Mouse (Mus musculus) limb, embryonic 11.5 days (tissue): Measurements from ENCODE around the gene Herc4. TPM values are rescaled to one million over a fixed set of nuclear protein-coding genes. Genes with fewer than 3 reads are reported as not detected.

Experiments used
- ATAC-seq: fragments of 200-750 bp; cut with Nextera tagmentation; 2 replicates; pipeline ENCODE4 v1.8.0; 2017; ENCODE audit warnings: low read depth; ENCODE audit not compliant: insufficient number of reproducible peaks, low FRiP score, low TSS enrichment
- DNase-seq: peaks from one replicate; pipeline ENCODE4 v3.0.0-alpha.2; 2015; ENCODE audit warnings: low spot score
- H3K27ac ChIP-seq: fragments of 300-500 bp; sonication (generic); replicated peaks from 2 replicates; pipeline ENCODE4 v1.5.1; 2014; ENCODE audit warnings: low read depth, mild to moderate bottlenecking, low read length
- H3K27me3 ChIP-seq: fragments of 300-500 bp; sonication (generic); 2 replicates; pipeline ENCODE4 v1.6.1; 2014; ENCODE audit warnings: mild to moderate bottlenecking, low read length, mixed read lengths; ENCODE audit not compliant: control insufficient read depth, insufficient read depth
- H3K36me3 ChIP-seq: fragments of 300-500 bp; sonication (generic); 2 replicates; pipeline ENCODE4 v1.6.1; 2014; ENCODE audit warnings: mild to moderate bottlenecking, low read length, moderate library complexity, mixed read lengths; ENCODE audit not compliant: control insufficient read depth, insufficient read depth
- H3K4me1 ChIP-seq: fragments of 300-500 bp; sonication (generic); 2 replicates; pipeline ENCODE4 v1.6.1; 2014; ENCODE audit warnings: low read length, mixed read lengths; ENCODE audit not compliant: control insufficient read depth, insufficient read depth
- H3K4me2 ChIP-seq: fragments of 300-500 bp; sonication (generic); 2 replicates; pipeline ENCODE4 v1.6.1; 2014; ENCODE audit warnings: low read depth, mild to moderate bottlenecking, moderate library complexity; ENCODE audit not compliant: severe bottlenecking
- H3K4me3 ChIP-seq: fragments of 300-500 bp; sonication (generic); 2 replicates; pipeline ENCODE4 v1.5.1; 2014; ENCODE audit warnings: low read depth, low read length
- H3K9ac ChIP-seq: fragments of 300-500 bp; sonication (generic); 2 replicates; pipeline ENCODE4 v1.6.1; 2014; ENCODE audit warnings: mild to moderate bottlenecking, low read length
- H3K9me3 ChIP-seq: fragments of 300-500 bp; sonication (generic); 2 replicates; pipeline ENCODE4 v1.6.1; 2016; ENCODE audit warnings: low read length; ENCODE audit not compliant: control insufficient read depth
- WGBS: fragments of 180-500 bp; shearing (Covaris S2); extraction: QIAGEN DNeasy Blood & Tissue Kit; methylation state at CpG from one replicate; pipeline ENCODE4 v1.1.7; 2014; 5-methylcytosine and 5-hydroxymethylcytosine counted together
- polyA plus RNA-seq: library from polyadenylated mRNA; unstranded; fragments of >200 nt; fragmentation: Nextera tagmentation; extraction: Ambion mirVana; gene quantifications from 2 replicates; pipeline ENCODE4 v1.2.1, GENCODE M21; 2014

The Herc4 gene
- polyA plus RNA-seq, 1 experiment from 2014 or later, result 50.8 TPM

GRCm38 (mm10) chr10:63308582-63309366, 65.2 kb downstream of the Herc4 start:
- no peak overlapping the region for H3K4me2 ChIP-seq
- 47% methylated on average over 10 of the region's 10 CpGs for whole genome bisulfite sequencing
- no peaks in the 10 kb centered on the region for H3K4me1 ChIP-seq
- no peak overlapping the region for H3K9ac ChIP-seq
- no peak overlapping the region for H3K4me3 ChIP-seq
- H3K27ac ChIP-seq, result no peak overlapping the region
- H3K36me3 ChIP-seq, result peaks cover 12% of the 10 kb centered on the region; the same call in 1 of the 2 replicates
- H3K27me3 ChIP-seq, result no peaks in the 10 kb centered on the region
- DNase-seq, result peak; percentile 85
- no peaks in the 10 kb centered on the region for H3K9me3 ChIP-seq
- peak; percentile 65; the same call in 1 of the 2 replicates for ATAC-seq

- Histone ChIP-seq H3K27ac (no peak overlapping the region), H3K27me3 (no peaks in the 10 kb centered on the region), H3K4me2 (no peak overlapping the region), H3K4me1 (no peaks in the 10 kb centered on the region), H3K36me3 (peaks cover 9% of the 10 kb centered on the region; the same call in 1 of the 2 replicates), H3K9ac (no peak overlapping the region), H3K9me3 (no peaks in the 10 kb centered on the region), H3K4me3 (no peak overlapping the region)
- 84% methylated on average over 1 of the region's 1 CpGs for WGBS
- DNase-seq (no peak), ATAC-seq (no peak)
These were observed 70.1 kb downstream of the Herc4 start for GRCm38 (mm10) chr10:63313726-63314125.

GRCm38 (mm10) chr10:63327091-63327490, 83.5 kb downstream of the Herc4 start:
- Histone ChIP-seq H3K27ac (no peak overlapping the region), H3K36me3 (peaks cover 15% of the 10 kb centered on the region; the same call in 1 of the 2 replicates), H3K9ac (no peak overlapping the region), H3K4me2 (no peak overlapping the region), H3K27me3 (no peaks in the 10 kb centered on the region), H3K4me3 (no peak overlapping the region), H3K9me3 (no peaks in the 10 kb centered on the region), H3K4me1 (no peaks in the 10 kb centered on the region)
- ATAC-seq, result no peak
- DNase-seq, result no peak
- 100% methylated on average over 1 of the region's 1 CpGs for WGBS

- peak; percentile 25 for DNase-seq
- Histone ChIP-seq H3K36me3 (peaks cover 5% of the 10 kb centered on the region; the same call in 1 of the 2 replicates), H3K4me3 (peak overlapping the region; percentile 62), H3K9ac (no peak overlapping the region; the same call in 1 of the 2 replicates), H3K4me1 (peaks cover 6% of the 10 kb centered on the region; the same call in 1 of the 2 replicates), H3K4me2 (peak overlapping the region; percentile 62), H3K27me3 (no peaks in the 10 kb centered on the region), H3K9me3 (no peaks in the 10 kb centered on the region), H3K27ac (no peak overlapping the region)
- ATAC-seq, result no peak
- 47% methylated on average over 13 of the region's 13 CpGs for WGBS
These were observed 93.3 kb downstream of the Herc4 start for GRCm38 (mm10) chr10:63336901-63337300.

GRCm38 (mm10) chr10:63337326-63337725, 93.7 kb downstream of the Herc4 start:
- Histone ChIP-seq H3K4me1 (peaks cover 6% of the 10 kb centered on the region; the same call in 1 of the 2 replicates), H3K4me2 (peak overlapping the region; percentile 62), H3K4me3 (peak overlapping the region; percentile 62), H3K9ac (no peak overlapping the region; the same call in 1 of the 2 replicates), H3K36me3 (peaks cover 5% of the 10 kb centered on the region; the same call in 1 of the 2 replicates), H3K9me3 (no peaks in the 10 kb centered on the region), H3K27me3 (no peaks in the 10 kb centered on the region), H3K27ac (no peak overlapping the region)
- ATAC-seq, result no peak
- no peak for DNase-seq
- 23% methylated on average over 5 of the region's 5 CpGs for WGBS

GRCm38 (mm10) chr10:63337951-63338836, 94.6 kb downstream of the Herc4 start:
- peaks cover 6% of the 10 kb centered on the region; the same call in 1 of the 2 replicates for H3K4me1 ChIP-seq
- H3K27ac ChIP-seq, result peak overlapping the region; percentile 91
- H3K36me3 ChIP-seq, result peaks cover 5% of the 10 kb centered on the region; the same call in 1 of the 2 replicates
- peak overlapping the region; percentile 62 for H3K4me3 ChIP-seq
- H3K9me3 ChIP-seq, result no peaks in the 10 kb centered on the region
- 1% methylated on average over 62 of the region's 113 CpGs for WGBS
- peak overlapping the region; percentile 97 for H3K9ac ChIP-seq
- ATAC-seq (peak; percentile 68), DNase-seq (peak; percentile 72)
- H3K27me3 ChIP-seq, result no peaks in the 10 kb centered on the region
- H3K4me2 ChIP-seq, result peak overlapping the region; percentile 62

- ATAC-seq, result peak; percentile 94
These were observed 95.5 kb downstream of the Herc4 start for GRCm38 (mm10) chr10:63338914-63339643.

More at GRCm38 (mm10) chr10:63338914-63339643, 95.5 kb downstream of the Herc4 start:
- H3K27ac ChIP-seq, result peak overlapping the region; percentile 91
- no peaks in the 10 kb centered on the region for H3K27me3 ChIP-seq
- peaks cover 5% of the 10 kb centered on the region; the same call in 1 of the 2 replicates for H3K36me3 ChIP-seq
- H3K9me3 ChIP-seq, result no peaks in the 10 kb centered on the region
- H3K4me2 ChIP-seq, result peak overlapping the region; percentile 80
- peak overlapping the region; percentile 97 for H3K9ac ChIP-seq
- peaks cover 6% of the 10 kb centered on the region; the same call in 1 of the 2 replicates for H3K4me1 ChIP-seq
- under 1% methylated on average over 44 of the region's 74 CpGs for WGBS
- DNase-seq, result peak; percentile 93
- H3K4me3 ChIP-seq, result peak overlapping the region; percentile 62
